8 mouse cellular contexts compared by ENCODE assay signal in genomic region chr5:124424723-124425411, GRCm38 (mm10). TPM values are rescaled to one million over a fixed set of nuclear protein-coding genes. Genes with fewer than 3 reads are reported as not detected.
DNase-seq lines count a peak whose midpoint lies in the region; ATAC-seq and TF ChIP-seq lines count a peak whose summit lies in the region.

No protein-coding gene starts in this region.

- peak; percentile 68 for DNase-seq in cerebellum, adult 9-11 months
- DNase-seq in cerebellum, postnatal 14 days, result no peak
- DNase-seq in embryonic facial prominence, embryonic 11.5 days (ENCODE audit: low spot score), result no peak
- DNase-seq in kidney, postnatal 36 days, result peak; percentile 23 to 47
- DNase-seq in midbrain, embryonic 11.5 days (ENCODE audit: low spot score, missing footprints), result peak; percentile 95

- H3K27ac ChIP-seq in embryonic facial prominence, embryonic 11.5 days (replicated peaks; ENCODE audit: low read depth, low read length), result peak overlapping the region; percentile 54; the same call in 1 of the 2 replicates
- H3K27ac ChIP-seq in heart, embryonic 16.5 days (ENCODE audit: low read length), result peak overlapping the region; percentile 82
- H3K27ac ChIP-seq in midbrain, embryonic 11.5 days (ENCODE audit: low read depth, low read length), result peak overlapping the region; percentile 71
- peak overlapping the region; percentile 85 for H3K27ac ChIP-seq in stomach, embryonic 15.5 days

- peak overlapping the region; percentile 86 for H3K4me2 ChIP-seq in embryonic facial prominence, embryonic 11.5 days (ENCODE audit: low read depth, low read length)
- peak overlapping the region; percentile 91 for H3K4me2 ChIP-seq in heart, embryonic 16.5 days (ENCODE audit: low read depth, low read length)
- peak overlapping the region; percentile 92 for H3K4me2 ChIP-seq in midbrain, embryonic 11.5 days
- peak overlapping the region; percentile 91 for H3K4me2 ChIP-seq in stomach, embryonic 15.5 days

- peaks cover 52% of the 10 kb centered on the region for H3K79me3 ChIP-seq in C2C12 (ENCODE audit: low read depth)

- peaks cover 55% of the 10 kb centered on the region for H3K79me2 ChIP-seq in C2C12 (ENCODE audit: control insufficient read depth, insufficient read depth)

- ATAC-seq in embryonic facial prominence, embryonic 11.5 days (replicated peaks; ENCODE audit: insufficient number of reproducible peaks, low FRiP score, low TSS enrichment, low read depth), result peak; percentile 70
- peak; percentile 56 for ATAC-seq in heart, embryonic 16.5 days (replicated peaks; ENCODE audit: extremely low read depth, insufficient read depth, low FRiP score)
- peak; percentile 77 for ATAC-seq in midbrain, embryonic 11.5 days (ENCODE audit: low FRiP score)
- ATAC-seq in stomach, embryonic 15.5 days (ENCODE audit: insufficient read depth, low FRiP score, low read depth), result peak; percentile 31; the same call in 1 of the 2 replicates

- peak overlapping the region; percentile 92 for H3K4me3 ChIP-seq in C2C12 (ENCODE audit: insufficient read depth, poor library complexity, severe bottlenecking)
- H3K4me3 ChIP-seq in embryonic facial prominence, embryonic 11.5 days (ENCODE audit: low read depth, low read length), result peak overlapping the region; percentile 98
- peak overlapping the region; percentile 88 for H3K4me3 ChIP-seq in heart, embryonic 16.5 days (ENCODE audit: low read length)
- H3K4me3 ChIP-seq in midbrain, embryonic 11.5 days (ENCODE audit: low read depth, low read length), result peak overlapping the region; percentile 99
- peak overlapping the region; percentile 99 for H3K4me3 ChIP-seq in stomach, embryonic 15.5 days (replicated peaks)

- H3K9me3 ChIP-seq in embryonic facial prominence, embryonic 11.5 days (replicated peaks; ENCODE audit: control insufficient read depth, low read length), result no peaks in the 10 kb centered on the region
- H3K9me3 ChIP-seq in heart, embryonic 16.5 days (replicated peaks; ENCODE audit: control insufficient read depth, low read length), result no peaks in the 10 kb centered on the region
- no peaks in the 10 kb centered on the region for H3K9me3 ChIP-seq in midbrain, embryonic 11.5 days (ENCODE audit: control insufficient read depth, low read length)
- no peaks in the 10 kb centered on the region for H3K9me3 ChIP-seq in stomach, embryonic 15.5 days

- H3K36me3 ChIP-seq in C2C12 (ENCODE audit: control insufficient read depth, insufficient read depth), result no peaks in the 10 kb centered on the region
- H3K36me3 ChIP-seq in embryonic facial prominence, embryonic 11.5 days (replicated peaks; ENCODE audit: control insufficient read depth, insufficient read depth, low read depth, low read length), result no peaks in the 10 kb centered on the region
- no peaks in the 10 kb centered on the region for H3K36me3 ChIP-seq in heart, embryonic 16.5 days (ENCODE audit: control insufficient read depth, insufficient read depth)
- H3K36me3 ChIP-seq in midbrain, embryonic 11.5 days (ENCODE audit: control insufficient read depth, insufficient read depth, low read length), result no peaks in the 10 kb centered on the region
- H3K36me3 ChIP-seq in stomach, embryonic 15.5 days, result no peaks in the 10 kb centered on the region

- no peak for TF ChIP-seq CTCF in C2C12 (IDR thresholded peaks at IDR 0.05; ENCODE audit: control insufficient read depth, insufficient read depth, insufficient read length)

- no peaks in the 10 kb centered on the region for H3K4me1 ChIP-seq in embryonic facial prominence, embryonic 11.5 days (ENCODE audit: control insufficient read depth, insufficient read depth, low read length)
- H3K4me1 ChIP-seq in heart, embryonic 16.5 days (ENCODE audit: control insufficient read depth, insufficient read depth, low read length), result peaks cover 8% of the 10 kb centered on the region
- peaks cover 5% of the 10 kb centered on the region; the same call in 1 of the 2 replicates for H3K4me1 ChIP-seq in midbrain, embryonic 11.5 days (ENCODE audit: control insufficient read depth, insufficient read depth, low read length)
- H3K4me1 ChIP-seq in stomach, embryonic 15.5 days, result no peaks in the 10 kb centered on the region; the same call in 1 of the 2 replicates

- peak overlapping the region; percentile 91 for H3K9ac ChIP-seq in embryonic facial prominence, embryonic 11.5 days (replicated peaks; ENCODE audit: low read length)
- H3K9ac ChIP-seq in heart, embryonic 16.5 days (ENCODE audit: low read length), result peak overlapping the region; percentile 91
- H3K9ac ChIP-seq in midbrain, embryonic 11.5 days (ENCODE audit: low read length), result peak overlapping the region; percentile 94
- H3K9ac ChIP-seq in stomach, embryonic 15.5 days, result peak overlapping the region; percentile 93

- peak overlapping the region; percentile 95 for H3ac ChIP-seq in C2C12 (ENCODE audit: control insufficient read depth, insufficient read length, low read depth)

- under 1% methylated on average over 63 of the region's 63 CpGs for WGBS in embryonic facial prominence, embryonic 11.5 days
- under 1% methylated on average over 61 of the region's 63 CpGs for WGBS in heart, embryonic 16.5 days
- under 1% methylated on average over 63 of the region's 63 CpGs for WGBS in midbrain, embryonic 11.5 days
- WGBS in stomach, embryonic 15.5 days, result under 1% methylated on average over 63 of the region's 63 CpGs

- no peaks in the 10 kb centered on the region for H3K27me3 ChIP-seq in C2C12 (ENCODE audit: control insufficient read depth, insufficient read depth, insufficient read length)
- no peaks in the 10 kb centered on the region for H3K27me3 ChIP-seq in embryonic facial prominence, embryonic 11.5 days (ENCODE audit: control insufficient read depth, insufficient read depth, low read length)
- H3K27me3 ChIP-seq in heart, embryonic 16.5 days (ENCODE audit: control insufficient read depth, insufficient read depth, low read length), result no peaks in the 10 kb centered on the region
- H3K27me3 ChIP-seq in midbrain, embryonic 11.5 days (ENCODE audit: control insufficient read depth, insufficient read depth, low read length), result no peaks in the 10 kb centered on the region
- H3K27me3 ChIP-seq in stomach, embryonic 15.5 days (replicated peaks), result no peaks in the 10 kb centered on the region

TF ChIP-seq in C2C12, 6 proteins besides CTCF, POLR2A, EP300 and RAD21:
- TF ChIP-seq USF1 (IDR thresholded peaks at IDR 0.05; ENCODE audit: low read depth) (no peak), FOSL1 (IDR thresholded peaks at IDR 0.05; ENCODE audit: insufficient read depth, low read length, poor library complexity, severe bottlenecking) (no peak), MYOG (IDR thresholded peaks at IDR 0.05; ENCODE audit: control insufficient read depth, extremely low read depth, insufficient read length) (no peak), MYOD1 (IDR thresholded peaks at IDR 0.05; ENCODE audit: control insufficient read depth, insufficient read length, low read depth) (no peak), CEBPB (IDR thresholded peaks at IDR 0.05; ENCODE audit: low read depth) (no peak), MAX (IDR thresholded peaks at IDR 0.05) (no peak)
TF ChIP-seq in C2C12: peak in this region for 0.

RNA-seq across cellular contexts. Expression of gene Sbno1, which starts 0.9 kb away (rescaled TPM):
- 13.0 TPM for polyA plus RNA-seq in C2C12 (2012; fragmentation: generic; extraction: Trizol)
- polyA plus RNA-seq in embryonic facial prominence, embryonic 11.5 days (2014; fragmentation: Nextera tagmentation; extraction: Ambion mirVana), result 74.5 and 75.1 TPM in 2 replicates
- polyA plus RNA-seq in heart, embryonic 16.5 days (2015; fragmentation: Nextera tagmentation; extraction: Ambion mirVana), result 57.9 and 61.1 TPM in 2 replicates
- polyA plus RNA-seq in midbrain, embryonic 11.5 days (2014; fragmentation: Nextera tagmentation; extraction: Ambion mirVana), result 78.6 and 85.9 TPM in 2 replicates
- polyA plus RNA-seq in stomach, embryonic 15.5 days (2015; fragmentation: Nextera tagmentation; extraction: Ambion mirVana), result 77.3 and 81.5 TPM in 2 replicates

RNA-seq across cellular contexts. Expression of gene Kmt5a, which starts 14.9 kb away (rescaled TPM):
- polyA plus RNA-seq in C2C12 (2012; fragmentation: generic; extraction: Trizol), result 91.5 TPM
- 75.3 and 102 TPM in 2 replicates for polyA plus RNA-seq in embryonic facial prominence, embryonic 11.5 days (2014; fragmentation: Nextera tagmentation; extraction: Ambion mirVana)
- polyA plus RNA-seq in heart, embryonic 16.5 days (2015; fragmentation: Nextera tagmentation; extraction: Ambion mirVana), result 30.4 and 31.2 TPM in 2 replicates
- polyA plus RNA-seq in midbrain, embryonic 11.5 days (2014; fragmentation: Nextera tagmentation; extraction: Ambion mirVana), result 76.6 and 90.0 TPM in 2 replicates
- polyA plus RNA-seq in stomach, embryonic 15.5 days (2015; fragmentation: Nextera tagmentation; extraction: Ambion mirVana), result 92.6 and 104 TPM in 2 replicates

RNA-seq across cellular contexts. Expression of gene Rilpl2, which starts 53.3 kb away (rescaled TPM):
- 22.8 TPM for polyA plus RNA-seq in C2C12 (2012; fragmentation: generic; extraction: Trizol)
- 28.0 and 28.2 TPM in 2 replicates for polyA plus RNA-seq in embryonic facial prominence, embryonic 11.5 days (2014; fragmentation: Nextera tagmentation; extraction: Ambion mirVana)
- 19.2 and 21.3 TPM in 2 replicates for polyA plus RNA-seq in heart, embryonic 16.5 days (2015; fragmentation: Nextera tagmentation; extraction: Ambion mirVana)
- polyA plus RNA-seq in midbrain, embryonic 11.5 days (2014; fragmentation: Nextera tagmentation; extraction: Ambion mirVana), result 19.6 and 23.1 TPM in 2 replicates
- polyA plus RNA-seq in stomach, embryonic 15.5 days (2015; fragmentation: Nextera tagmentation; extraction: Ambion mirVana), result 31.5 and 32.0 TPM in 2 replicates

RNA-seq across cellular contexts. Expression of gene Snrnp35, which starts 58.1 kb away (rescaled TPM):
- 23.8 TPM for polyA plus RNA-seq in C2C12 (2012; fragmentation: generic; extraction: Trizol)
- 12.3 and 13.9 TPM in 2 replicates for polyA plus RNA-seq in embryonic facial prominence, embryonic 11.5 days (2014; fragmentation: Nextera tagmentation; extraction: Ambion mirVana)
- 23.2 and 24.1 TPM in 2 replicates for polyA plus RNA-seq in heart, embryonic 16.5 days (2015; fragmentation: Nextera tagmentation; extraction: Ambion mirVana)
- 15.6 and 17.3 TPM in 2 replicates for polyA plus RNA-seq in midbrain, embryonic 11.5 days (2014; fragmentation: Nextera tagmentation; extraction: Ambion mirVana)
- 22.5 and 25.0 TPM in 2 replicates for polyA plus RNA-seq in stomach, embryonic 15.5 days (2015; fragmentation: Nextera tagmentation; extraction: Ambion mirVana)

Comparison
In these comparisons a context has a peak if more than half of its experiments do, and no peak if none do; other contexts are left out.
1. DNase-seq: peak in cerebellum, adult 9-11 months (single experiment), kidney, postnatal 36 days (2 of 2) and midbrain, embryonic 11.5 days (single experiment); none in cerebellum, postnatal 14 days (0 of 2) and embryonic facial prominence, embryonic 11.5 days (single experiment).
2. Peak in every context shown above with its lines, with median percentiles within 50 percentile points of each other: H3K4me3 ChIP-seq, ATAC-seq, H3K27ac ChIP-seq, H3K4me2 ChIP-seq and H3K9ac ChIP-seq.